Mouse (Mus musculus) B cell, adult (primary cell): Measurements from ENCODE around the gene Naa16. TPM values are rescaled to one million over a fixed set of nuclear protein-coding genes. Genes with fewer than 3 reads are reported as not detected.

Source experiments
- total RNA-seq: library from RNA; stranded (reverse); gene quantifications from 4 replicates; pipeline ENCODE4 v1.2.4, GENCODE M21; 2023; ENCODE audit not compliant: inconsistent age

Naa16 gene
- 49.6 to 58.3 TPM (median 52.1 TPM) in 4 replicates for total RNA-seq

DNA sequence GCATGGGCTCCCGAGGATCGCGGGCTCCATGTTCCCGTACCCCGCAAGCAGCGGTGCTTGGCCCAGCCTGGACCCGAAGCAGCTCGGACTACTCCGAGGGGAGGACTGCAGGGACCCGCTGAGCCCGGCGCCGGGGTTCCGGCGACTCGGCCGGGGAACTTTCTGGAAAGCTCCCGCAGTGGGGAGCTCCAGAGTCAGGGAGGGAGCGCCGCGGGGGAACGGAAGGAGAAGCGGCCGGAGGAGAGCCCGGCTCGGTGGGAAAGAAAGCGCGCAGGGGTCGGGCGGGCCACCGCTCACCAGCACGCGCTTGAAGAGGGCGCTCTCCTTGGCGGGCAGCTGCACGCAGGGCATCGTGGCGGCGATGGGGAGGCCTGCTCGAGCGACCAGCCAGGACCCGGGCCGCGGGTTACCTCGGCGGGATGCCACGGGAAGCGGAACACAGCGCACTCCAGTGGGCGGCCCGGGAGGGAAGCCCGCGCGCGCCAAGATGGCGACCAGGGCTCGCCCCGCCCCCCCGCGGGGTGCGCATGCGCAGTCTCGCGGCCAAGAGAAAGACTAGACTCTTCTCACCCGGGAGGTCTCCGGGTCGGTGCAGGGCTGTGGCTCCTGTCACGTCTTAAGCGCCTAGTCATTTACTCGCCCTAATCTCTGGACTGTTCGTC lies at the start of gene Naa16:
Gene Naa16 (minus strand): TSS at position 514 of the 662 bp plus-strand sequence.

DNA sequence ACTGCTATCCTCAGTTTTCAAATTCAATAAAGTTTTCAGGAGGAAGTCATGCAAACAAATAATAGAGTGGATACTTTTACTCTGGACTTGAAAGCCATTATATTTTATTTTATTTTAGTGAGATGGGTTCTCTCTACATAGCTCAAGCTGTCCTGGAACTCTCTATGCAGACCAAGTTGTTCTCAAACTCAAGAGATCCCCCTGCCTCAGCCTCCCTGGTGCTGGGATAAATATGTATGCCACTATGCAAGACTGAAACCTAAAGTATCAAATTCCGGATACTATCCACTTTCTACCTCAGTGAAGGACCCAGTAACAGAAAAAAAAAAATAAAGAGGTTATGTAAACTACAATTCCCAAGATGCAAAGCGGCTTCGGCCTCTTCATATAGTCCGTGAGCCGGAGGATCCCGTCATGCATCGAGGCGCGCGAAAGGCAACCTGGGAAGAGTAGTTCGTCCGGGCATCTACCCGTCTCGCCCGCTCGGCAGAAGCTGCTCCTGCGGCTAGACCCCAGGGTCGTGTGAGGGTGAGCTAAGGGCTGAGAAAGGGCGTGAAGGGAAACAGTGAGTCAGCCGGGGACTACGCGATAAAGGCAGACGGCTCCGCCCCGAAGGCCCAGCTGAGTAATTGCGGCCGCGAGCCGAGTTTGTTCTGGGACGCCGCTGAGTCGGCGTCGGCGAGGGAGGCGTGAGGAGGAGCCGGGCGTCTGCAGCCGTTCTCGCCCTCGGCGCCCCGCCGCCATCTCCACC lies 35.6 kb upstream of the Naa16 start, which contains the start of gene Kbtbd7:
Gene Kbtbd7 (plus strand): TSS at position 533 of the 751 bp plus-strand sequence.

DNA sequence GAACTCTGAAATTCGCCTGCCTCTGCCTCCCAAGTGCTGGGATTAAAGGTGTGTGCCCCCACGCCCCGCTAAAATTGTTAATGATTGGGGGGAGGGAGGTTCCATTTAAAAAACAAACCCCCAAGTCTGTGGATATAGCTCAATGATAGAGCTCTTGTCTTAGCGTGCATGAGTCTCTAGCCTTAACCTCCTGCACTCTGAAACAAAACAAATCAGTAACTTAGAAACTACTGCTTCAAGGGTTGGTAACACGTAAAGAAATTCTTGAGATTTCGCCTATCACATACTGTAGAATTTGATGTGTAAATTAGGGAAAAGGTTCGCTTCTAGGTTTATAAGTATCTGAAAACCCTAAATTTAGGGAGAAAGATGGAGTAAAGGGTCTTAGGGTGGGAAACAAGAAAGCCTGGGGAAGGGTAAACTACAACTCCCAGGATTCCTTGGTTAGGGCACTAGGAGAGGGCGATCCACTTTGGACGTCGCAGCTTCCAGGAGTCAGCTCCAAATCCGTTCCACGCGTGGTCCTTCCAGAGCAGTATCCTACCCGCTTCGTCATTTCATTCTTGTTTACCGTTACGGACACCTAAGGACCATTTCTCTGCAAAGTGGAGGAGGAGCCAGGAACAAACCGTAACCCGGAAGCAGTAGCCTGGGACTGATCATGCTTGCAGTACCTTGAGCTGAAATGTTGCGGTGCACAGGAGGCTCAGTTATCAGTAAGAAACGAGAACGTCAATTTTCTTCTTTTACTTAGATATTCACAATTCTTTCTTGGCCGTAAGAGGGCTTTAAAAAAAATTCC lies 6.9 kb upstream of the Naa16 start, which contains the start of gene Mtrf1:
Gene Mtrf1 (plus strand): TSS at position 452 of the 802 bp plus-strand sequence.

DNA sequence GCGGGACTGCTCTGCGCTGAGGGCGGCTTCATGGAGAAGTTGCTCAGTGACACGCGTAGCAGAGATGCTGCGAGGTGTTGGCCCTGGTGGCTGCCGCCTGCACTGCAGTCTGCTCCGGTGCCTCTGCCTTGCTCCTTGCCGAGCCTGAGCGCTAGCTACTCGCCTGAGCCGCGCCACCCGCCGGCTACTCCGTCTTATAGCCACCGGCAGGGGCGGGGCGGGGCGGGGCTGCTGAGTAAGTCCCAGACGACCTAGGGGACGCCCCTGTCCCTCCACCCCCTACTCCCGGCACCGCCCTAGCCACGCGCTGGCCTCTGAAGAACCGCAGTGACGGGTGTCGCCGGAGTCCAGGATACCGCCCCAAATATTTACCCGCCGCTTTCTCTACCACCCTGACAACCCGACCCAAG lies 89.1 kb downstream of the Naa16 start, which contains the start of gene Rgcc:
Gene Rgcc (minus strand): TSS at position 180 of the 410 bp plus-strand sequence.

Other genes with a start within 250 kb of the Naa16 start
- gene Zfp957, start 143.4 kb downstream of the Naa16 start, total RNA-seq, result not detected in 4 replicates
- 35.3 to 43.6 TPM (median 41.3 TPM) in 4 replicates for gene Rgcc, start 89.1 kb downstream of the Naa16 start, total RNA-seq
- gene Mtrf1, start 7.0 kb upstream of the Naa16 start, total RNA-seq, result 1.9 to 2.7 TPM (median 2.3 TPM) in 4 replicates
- 14.9 to 18.1 TPM (median 15.9 TPM) in 4 replicates for gene Kbtbd7, start 35.7 kb upstream of the Naa16 start, total RNA-seq
- 0.24 to 0.90 TPM (median 0.45 TPM) in 3 of 4 replicates, not detected in the other for gene Kbtbd6, start 61.1 kb upstream of the Naa16 start, total RNA-seq
- gene Elf1, start 90.4 kb upstream of the Naa16 start, total RNA-seq, result 182 to 193 TPM (median 191 TPM) in 4 replicates
- gene Wbp4, start 90.7 kb upstream of the Naa16 start, total RNA-seq, result 24.9 to 29.4 TPM (median 27.8 TPM) in 4 replicates
- 61.7 to 66.7 TPM (median 64.1 TPM) in 4 replicates for gene Sugt1, start 196.9 kb upstream of the Naa16 start, total RNA-seq